Mouse (Mus musculus): ENCODE data around the gene Gm21319.
"Not testable (repeated sequence)": the region's sequence is repeated elsewhere in the genome, so short reads cannot be mapped to it uniquely, and the experiment has no call there.

The Gm21319 gene

GRCm38 (mm10) chr12:87775655-87776054 lies at the start of gene Gm21319:
TSS of gene Gm21319 (minus strand) at chr12:87775755.
- not testable (repeated sequence) for DNase-seq (ENCODE audit: low read depth, low spot score)

GRCm38 (mm10) chr12:87816277-87816676 lies 40.7 kb upstream of the Gm21319 start, which contains the start of gene BB287469:
TSS of gene BB287469 (plus strand) at chr12:87816577.
- not testable (repeated sequence) for DNase-seq (ENCODE audit: low read depth, low spot score)

- DNase-seq (ENCODE audit: low read depth, low spot score): not testable (repeated sequence)
Observed at GRCm38 (mm10) chr12:87797971-87798370, 22.4 kb upstream of the Gm21319 start.

- DNase-seq (ENCODE audit: low read depth, low spot score): not testable (repeated sequence)
Observed at GRCm38 (mm10) chr12:87795212-87795611, 19.7 kb upstream of the Gm21319 start, which contains the start of gene Gm21936. TSS of gene Gm21936 (plus strand) at chr12:87795512.
